Mouse (Mus musculus) embryonic facial prominence, embryonic 11.5 days (tissue): Measurements from ENCODE around the gene Lamp2. TPM values are rescaled to one million over a fixed set of nuclear protein-coding genes. Genes with fewer than 3 reads are reported as not detected.
A peak's percentile ranks its signal among the peaks of the same experiment; 100 is the strongest.

ENCODE experiments used
- ATAC-seq: fragments of 200-750 bp; cut with Nextera tagmentation; replicated peaks from 2 replicates; pipeline ENCODE4 v1.8.0; 2017; ENCODE audit warnings: low read depth; ENCODE audit not compliant: insufficient number of reproducible peaks, low FRiP score, low TSS enrichment
- DNase-seq: peaks from one replicate; pipeline ENCODE4 v3.0.0-alpha.2; 2015; ENCODE audit warnings: low spot score
- H3K27ac ChIP-seq: fragments of 300-500 bp; sonication (generic); replicated peaks from 2 replicates; pipeline ENCODE4 v1.5.1; 2014; ENCODE audit warnings: mild to moderate bottlenecking, low read depth, low read length, control low read depth
- H3K27me3 ChIP-seq: fragments of 300-500 bp; sonication (generic); 2 replicates; pipeline ENCODE4 v1.6.1; 2014; ENCODE audit warnings: mild to moderate bottlenecking, low read length, moderate library complexity, mixed read lengths; ENCODE audit not compliant: control insufficient read depth, insufficient read depth
- H3K36me3 ChIP-seq: fragments of 300-500 bp; sonication (generic); replicated peaks from 2 replicates; pipeline ENCODE4 v1.6.1; 2014; ENCODE audit warnings: low read depth, mild to moderate bottlenecking, low read length, moderate library complexity, mixed read lengths; ENCODE audit not compliant: control insufficient read depth, insufficient read depth
- H3K4me1 ChIP-seq: fragments of 300-500 bp; sonication (generic); 2 replicates; pipeline ENCODE4 v1.6.1; 2014; ENCODE audit warnings: low read length, mixed read lengths; ENCODE audit not compliant: control insufficient read depth, insufficient read depth
- H3K4me2 ChIP-seq: fragments of 300-500 bp; sonication (generic); 2 replicates; pipeline ENCODE4 v1.6.1; 2014; ENCODE audit warnings: low read depth, mild to moderate bottlenecking, control low read depth, low read length, moderate library complexity
- H3K4me3 ChIP-seq: fragments of 300-500 bp; sonication (generic); 2 replicates; pipeline ENCODE4 v1.5.1; 2014; ENCODE audit warnings: low read depth, low read length, control low read depth
- H3K9ac ChIP-seq: fragments of 300-500 bp; sonication (generic); replicated peaks from 2 replicates; pipeline ENCODE4 v1.6.1; 2014; ENCODE audit warnings: mild to moderate bottlenecking, control low read depth, low read length
- H3K9me3 ChIP-seq: fragments of 300-500 bp; sonication (generic); replicated peaks from 2 replicates; pipeline ENCODE4 v1.6.1; 2016; ENCODE audit warnings: mild to moderate bottlenecking, low read length, inconsistent platforms, mixed read lengths; ENCODE audit not compliant: control insufficient read depth
- whole genome bisulfite sequencing: fragments of 180-500 bp; shearing (Covaris S2); extraction: QIAGEN DNeasy Blood & Tissue Kit; methylation state at CpG from one replicate; pipeline ENCODE4 v1.1.7; 2014; 5-methylcytosine and 5-hydroxymethylcytosine counted together
- polyA plus RNA-seq: library from polyadenylated mRNA; unstranded; fragments of >200 nt; fragmentation: Nextera tagmentation; extraction: Ambion mirVana; gene quantifications from 2 replicates; pipeline ENCODE4 v1.2.1, GENCODE M21; 2014

Gene Lamp2
- polyA plus RNA-seq, 1 experiment from 2014 or later, result 115 TPM

DNA sequence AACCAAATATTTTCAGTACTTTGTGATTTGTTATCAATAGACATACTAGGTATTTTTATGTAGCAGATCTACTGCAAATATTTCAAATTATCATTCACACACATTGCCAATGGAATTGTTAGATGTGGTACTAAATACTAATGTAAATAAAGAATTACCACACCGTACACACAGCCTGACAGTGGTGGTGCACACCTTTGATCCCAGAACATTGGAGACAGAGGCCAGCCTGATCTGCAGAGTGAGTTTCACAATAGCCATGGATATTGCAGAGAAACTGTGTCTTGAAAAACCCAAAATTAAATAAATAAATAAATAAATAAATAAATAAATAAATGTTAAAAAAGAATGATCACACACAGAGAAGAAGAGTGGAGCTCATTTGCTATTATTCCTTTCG lies 6.9 kb upstream of the Lamp2 start:
- Histone ChIP-seq H3K9me3 (no peaks in the 10 kb centered on the region), H3K27me3 (no peaks in the 10 kb centered on the region), H3K4me3 (no peak overlapping the region), H3K4me1 (no peaks in the 10 kb centered on the region), H3K27ac (no peak overlapping the region), H3K4me2 (no peak overlapping the region), H3K9ac (no peak overlapping the region), H3K36me3 (no peaks in the 10 kb centered on the region)
- no peak for DNase-seq
- no peak for ATAC-seq
- WGBS, result 91% methylated on average over 2 of the region's 2 CpGs

DNA sequence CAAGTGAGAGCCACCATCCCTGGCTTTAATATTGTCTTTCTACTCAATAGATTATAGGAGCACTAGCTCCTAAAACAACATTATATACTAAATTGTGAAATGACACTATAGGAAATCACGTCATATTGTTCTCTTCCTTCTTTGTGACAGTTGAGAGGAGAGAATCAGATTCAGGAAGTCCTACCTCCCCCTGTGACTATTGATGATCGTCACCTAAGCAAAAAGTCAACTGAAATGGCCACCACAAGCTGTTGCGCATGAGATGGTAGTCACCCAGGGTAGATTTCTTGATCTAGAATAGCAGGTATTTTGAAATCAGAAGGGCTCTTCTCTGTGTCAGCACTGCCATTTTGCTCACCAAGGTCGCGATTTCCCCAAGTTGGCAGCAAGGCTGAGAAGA lies 5.8 kb upstream of the Lamp2 start:
- H3K27ac ChIP-seq, result no peak overlapping the region
- H3K9ac ChIP-seq, result no peak overlapping the region
- H3K4me2 ChIP-seq, result no peak overlapping the region
- WGBS, result 84% methylated on average over 5 of the region's 5 CpGs
- no peaks in the 10 kb centered on the region for H3K9me3 ChIP-seq
- no peaks in the 10 kb centered on the region for H3K27me3 ChIP-seq
- DNase-seq (no peak), ATAC-seq (no peak)
- H3K4me3 ChIP-seq, result no peak overlapping the region
- no peaks in the 10 kb centered on the region for H3K36me3 ChIP-seq
- H3K4me1 ChIP-seq, result no peaks in the 10 kb centered on the region

DNA sequence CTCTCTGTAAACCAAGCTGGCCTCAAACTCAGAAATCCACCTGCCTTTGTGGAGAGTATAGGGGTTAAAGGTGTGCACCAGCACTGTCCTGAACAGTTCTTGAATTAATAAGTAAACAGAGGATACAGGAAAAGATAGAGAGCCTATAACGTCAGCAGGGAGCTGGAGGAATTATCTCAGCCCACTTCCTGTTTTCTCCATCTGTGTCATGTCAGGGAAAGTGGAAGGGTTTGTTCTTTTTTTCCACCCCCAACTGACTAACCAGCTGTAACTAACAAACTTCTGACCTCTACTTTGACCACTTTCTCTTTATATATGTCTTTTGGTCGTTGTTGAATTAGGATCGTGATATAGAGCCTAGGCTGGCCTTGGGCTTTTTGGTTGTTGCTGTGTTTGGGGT lies 4.6 kb upstream of the Lamp2 start:
- no peak overlapping the region for H3K9ac ChIP-seq
- ATAC-seq (no peak), DNase-seq (no peak)
- no peaks in the 10 kb centered on the region for H3K27me3 ChIP-seq
- no peaks in the 10 kb centered on the region for H3K9me3 ChIP-seq
- no peak overlapping the region for H3K4me3 ChIP-seq
- 52% methylated on average over 3 of the region's 3 CpGs for WGBS
- no peaks in the 10 kb centered on the region for H3K36me3 ChIP-seq
- H3K27ac ChIP-seq, result no peak overlapping the region
- no peaks in the 10 kb centered on the region for H3K4me1 ChIP-seq
- no peak overlapping the region for H3K4me2 ChIP-seq

DNA sequence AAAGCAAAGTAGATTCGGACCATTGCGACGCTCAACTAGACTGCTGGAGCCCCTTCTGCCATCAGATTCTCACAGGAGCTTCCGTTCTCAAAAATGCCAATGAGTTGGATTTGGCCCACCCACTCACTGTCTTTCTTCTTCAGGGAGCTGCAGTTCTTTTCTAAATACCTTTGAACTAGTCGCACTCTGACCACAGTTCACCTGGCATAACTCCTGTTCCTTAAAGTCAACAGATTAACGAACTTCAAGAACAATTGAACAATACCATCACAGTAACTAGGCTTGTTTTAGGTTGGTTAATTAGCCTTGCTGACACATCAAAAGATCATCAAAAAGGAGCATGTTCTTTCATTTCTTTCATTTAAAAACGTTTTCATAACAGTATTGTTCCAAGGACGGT lies 2.8 kb upstream of the Lamp2 start:
- Histone ChIP-seq H3K9me3 (no peaks in the 10 kb centered on the region), H3K27me3 (no peaks in the 10 kb centered on the region), H3K27ac (no peak overlapping the region), H3K9ac (no peak overlapping the region), H3K4me3 (no peak overlapping the region), H3K4me2 (no peak overlapping the region), H3K4me1 (no peaks in the 10 kb centered on the region), H3K36me3 (no peaks in the 10 kb centered on the region)
- DNase-seq (no peak), ATAC-seq (no peak)
- 81% methylated on average over 8 of the region's 8 CpGs for WGBS

DNA sequence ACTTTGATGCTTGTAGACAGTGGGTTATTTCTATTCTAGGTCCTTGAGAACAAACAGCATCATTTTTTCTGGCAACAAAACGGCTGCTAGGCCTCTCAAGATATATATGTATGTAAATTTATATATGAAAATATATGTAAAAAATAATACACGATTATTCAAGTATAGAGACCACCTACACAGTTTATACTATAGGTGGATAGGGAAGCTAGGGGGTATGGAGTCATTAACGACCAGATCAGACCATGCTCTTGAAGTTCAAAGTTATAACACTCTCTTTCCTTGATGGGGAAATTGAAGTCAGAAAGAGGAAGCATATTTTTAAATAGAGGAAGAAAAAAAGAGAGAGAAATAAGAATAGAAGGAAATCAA lies 367 bp upstream of the Lamp2 start:
- no peak for ATAC-seq
- WGBS, result 37% methylated on average over 3 of the region's 3 CpGs
- no peak overlapping the region for H3K9ac ChIP-seq
- H3K27ac ChIP-seq, result no peak overlapping the region
- no peaks in the 10 kb centered on the region for H3K27me3 ChIP-seq
- no peaks in the 10 kb centered on the region for H3K36me3 ChIP-seq
- no peak overlapping the region for H3K4me3 ChIP-seq
- DNase-seq, result no peak
- H3K4me2 ChIP-seq, result no peak overlapping the region
- H3K9me3 ChIP-seq, result no peaks in the 10 kb centered on the region
- H3K4me1 ChIP-seq, result no peaks in the 10 kb centered on the region

DNA sequence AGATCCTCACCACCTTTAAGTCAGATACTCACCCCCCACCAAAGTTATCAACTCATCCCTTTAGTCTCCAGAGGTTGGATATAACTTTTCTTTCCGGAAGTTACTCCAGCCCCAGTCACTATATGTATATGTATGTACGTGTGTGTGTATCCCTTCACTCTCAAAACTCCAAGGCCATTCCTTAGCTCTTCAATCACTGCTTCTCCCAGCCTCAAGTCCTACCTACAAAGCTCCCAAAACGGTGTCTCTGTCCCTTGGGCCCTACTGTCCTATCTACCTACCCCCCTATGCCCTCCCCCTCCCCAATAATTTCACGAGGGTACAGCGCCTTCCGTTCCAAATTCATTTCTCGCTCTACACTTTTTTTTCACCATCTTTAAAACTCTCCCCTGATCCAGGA lies 780 bp downstream of the Lamp2 start:
- Histone ChIP-seq H3K27me3 (no peaks in the 10 kb centered on the region), H3K9ac (peak overlapping the region; percentile 69), H3K4me2 (peak overlapping the region; percentile 42), H3K27ac (no peak overlapping the region), H3K4me1 (no peaks in the 10 kb centered on the region), H3K36me3 (no peaks in the 10 kb centered on the region), H3K4me3 (peak overlapping the region; percentile 58), H3K9me3 (no peaks in the 10 kb centered on the region)
- DNase-seq, result no peak
- ATAC-seq, result peak; percentile 29; the same call in 1 of the 2 replicates
- WGBS, result 22% methylated on average over 7 of the region's 7 CpGs

DNA sequence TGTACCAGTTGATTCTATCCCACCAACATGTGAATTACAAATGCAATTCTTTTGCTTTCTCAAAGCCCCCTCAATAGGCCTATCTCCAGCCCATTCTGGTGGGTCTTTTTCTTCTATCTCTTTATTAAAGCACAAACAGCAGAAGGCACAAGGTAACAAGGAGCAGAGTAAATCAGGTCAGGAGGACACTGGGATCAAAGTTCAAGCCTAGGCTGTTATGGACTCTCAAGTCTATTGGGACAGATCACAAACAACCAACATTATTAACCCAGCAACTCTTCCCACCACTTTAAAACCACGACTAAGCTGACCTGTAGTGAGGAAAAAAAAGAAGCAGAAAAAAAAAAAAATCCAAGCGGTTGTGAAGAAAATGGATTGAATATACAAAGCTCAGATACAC lies 1.4 kb downstream of the Lamp2 start:
- no peak overlapping the region for H3K27ac ChIP-seq
- H3K36me3 ChIP-seq, result no peaks in the 10 kb centered on the region
- H3K9me3 ChIP-seq, result no peaks in the 10 kb centered on the region
- DNase-seq (no peak), ATAC-seq (no peak)
- H3K27me3 ChIP-seq, result no peaks in the 10 kb centered on the region
- no peak overlapping the region for H3K9ac ChIP-seq
- H3K4me3 ChIP-seq, result no peak overlapping the region
- no peaks in the 10 kb centered on the region for H3K4me1 ChIP-seq
- H3K4me2 ChIP-seq, result peak overlapping the region; percentile 42
- 34% methylated on average over 2 of the region's 2 CpGs for WGBS

DNA sequence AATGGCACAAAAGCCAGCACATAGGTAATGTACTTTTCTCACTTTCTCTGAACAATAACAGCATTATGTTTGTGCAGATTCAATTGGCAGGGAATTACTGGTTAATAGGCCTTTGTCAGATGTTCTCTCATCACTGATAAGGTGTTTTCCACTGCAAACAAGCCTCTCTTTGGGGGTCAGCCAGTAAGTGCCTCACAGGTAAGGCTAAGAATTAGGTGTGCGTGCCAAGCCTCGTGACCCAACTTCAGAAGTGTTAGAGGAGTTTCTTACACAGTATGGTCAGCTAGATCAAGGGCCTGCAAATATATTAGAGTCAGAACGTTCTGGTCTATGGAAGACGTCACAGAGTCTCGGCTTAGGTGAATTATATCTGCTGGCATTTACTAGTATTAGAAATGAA lies 2.3 kb downstream of the Lamp2 start:
- Histone ChIP-seq H3K4me2 (no peak overlapping the region), H3K27me3 (no peaks in the 10 kb centered on the region), H3K9me3 (no peaks in the 10 kb centered on the region), H3K4me1 (no peaks in the 10 kb centered on the region), H3K36me3 (no peaks in the 10 kb centered on the region), H3K4me3 (no peak overlapping the region), H3K9ac (no peak overlapping the region), H3K27ac (no peak overlapping the region)
- 84% methylated on average over 5 of the region's 5 CpGs for WGBS
- no peak for ATAC-seq
- no peak for DNase-seq

DNA sequence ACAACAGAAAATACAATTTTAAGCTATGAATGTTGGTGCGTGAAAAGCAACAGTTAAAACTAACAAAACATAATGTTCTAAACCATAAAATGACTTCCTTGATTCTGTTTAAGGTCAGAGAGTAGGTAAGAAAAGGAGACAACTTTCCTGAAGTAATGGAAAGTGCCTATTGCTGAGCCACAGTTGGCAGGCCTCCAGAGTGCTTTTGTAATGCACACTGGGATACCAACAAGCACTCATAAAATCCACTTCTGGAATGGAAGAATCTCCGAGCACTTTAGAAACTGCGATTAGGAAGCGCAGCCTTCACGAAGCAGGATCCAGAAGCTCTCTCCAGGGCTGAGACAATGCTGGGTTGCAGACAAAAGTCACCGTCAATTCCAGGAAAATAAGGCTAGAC lies 5.8 kb downstream of the Lamp2 start:
- no peak for DNase-seq
- no peaks in the 10 kb centered on the region for H3K27me3 ChIP-seq
- H3K9ac ChIP-seq, result no peak overlapping the region
- no peaks in the 10 kb centered on the region for H3K9me3 ChIP-seq
- H3K36me3 ChIP-seq, result no peaks in the 10 kb centered on the region
- no peak overlapping the region for H3K4me2 ChIP-seq
- H3K4me1 ChIP-seq, result no peaks in the 10 kb centered on the region
- H3K4me3 ChIP-seq, result no peak overlapping the region
- H3K27ac ChIP-seq, result no peak overlapping the region
- ATAC-seq, result no peak
- 93% methylated on average over 6 of the region's 6 CpGs for WGBS
